Mouse (Mus musculus) heart, postnatal 0 days (tissue): ENCODE measurements around the gene Cbx2.

ENCODE experiments used
- CTCF ChIP-seq: IDR thresholded peaks from 2 replicates; pipeline ENCODE4 v1.5.1; 2016; ENCODE audit warnings: antibody characterized with exemption, control low read depth, low read depth
- EP300 ChIP-seq: IDR thresholded peaks from 2 replicates; pipeline ENCODE4 v1.6.1; 2016; ENCODE audit warnings: antibody characterized with exemption, low read depth

DNA sequence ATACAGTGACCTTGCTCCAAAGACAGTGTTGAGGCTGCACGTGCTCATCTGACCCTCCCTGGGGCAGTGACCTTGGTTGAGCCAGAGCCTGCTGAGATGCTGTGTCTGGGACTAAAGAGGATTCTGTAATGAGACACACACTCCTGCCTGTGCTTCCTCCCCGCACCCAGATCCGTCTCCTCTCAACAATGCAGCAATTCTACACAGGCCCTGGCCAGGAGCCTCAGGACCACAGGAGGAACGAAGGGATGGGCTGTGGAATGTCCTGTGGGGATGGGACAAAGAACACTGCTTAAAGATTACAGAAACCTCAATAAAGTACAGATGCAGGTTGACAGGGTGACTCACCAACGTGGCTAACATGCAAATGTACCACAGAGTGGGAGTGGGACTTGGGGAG is 37.2 kb upstream of the Cbx2 start:
- TF ChIP-seq CTCF, result no peak
- TF ChIP-seq EP300, result no peak
